Mouse (Mus musculus) induced T-regulatory cell, adult 2 months (primary cell): ENCODE data around the gene Slc9a9.
"Not testable (repeated sequence)": the region's sequence is repeated elsewhere in the genome, so short reads cannot be mapped to it uniquely, and the experiment has no call there.

Source experiments
- DNase-seq: peaks from one replicate; pipeline ENCODE4 v3.0.0-alpha.2; 2012; ENCODE audit warnings: low read depth

Slc9a9 gene

DNA sequence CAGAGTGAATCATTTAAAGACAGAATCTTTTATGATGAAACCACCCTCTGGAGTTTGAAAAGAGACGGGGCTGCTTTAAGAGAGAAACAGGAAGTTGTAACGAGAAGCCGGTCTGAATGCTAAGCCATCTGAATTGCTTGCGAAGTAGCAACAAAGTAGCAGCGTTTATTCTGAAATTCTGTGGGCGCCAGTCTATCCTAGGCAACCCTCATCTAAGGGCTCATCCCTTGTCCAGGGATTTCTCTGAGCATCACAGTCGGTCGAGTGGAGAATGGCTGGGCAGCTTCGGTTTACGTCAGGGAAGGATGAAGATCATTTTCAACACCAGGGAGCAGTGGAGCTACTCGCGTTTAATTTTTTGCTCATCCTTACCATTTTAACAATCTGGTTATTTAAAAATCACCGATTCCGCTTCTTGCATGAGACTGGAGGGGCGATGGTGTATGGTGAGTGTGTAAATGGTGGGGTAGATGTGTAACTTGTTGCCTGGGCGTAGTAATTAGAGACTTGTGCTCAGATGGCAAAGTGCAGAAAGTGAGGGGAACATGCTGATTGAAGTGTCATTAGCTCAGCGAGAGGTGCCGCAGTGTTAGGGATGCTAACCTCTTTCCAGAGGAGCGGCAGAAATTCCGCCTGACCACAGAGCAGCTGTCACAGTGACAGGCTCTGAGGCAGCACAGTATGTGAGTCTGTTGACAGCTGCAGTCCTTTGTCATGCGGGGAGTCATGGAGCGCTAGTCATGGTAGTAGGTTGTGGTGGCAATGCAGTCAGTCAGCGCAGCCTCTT lies at the start of gene Slc9a9:
Gene Slc9a9, plus strand, starts transcription at position 119 of the 787 bp plus-strand sequence.
- peak; percentile 74 for DNase-seq

DNA sequence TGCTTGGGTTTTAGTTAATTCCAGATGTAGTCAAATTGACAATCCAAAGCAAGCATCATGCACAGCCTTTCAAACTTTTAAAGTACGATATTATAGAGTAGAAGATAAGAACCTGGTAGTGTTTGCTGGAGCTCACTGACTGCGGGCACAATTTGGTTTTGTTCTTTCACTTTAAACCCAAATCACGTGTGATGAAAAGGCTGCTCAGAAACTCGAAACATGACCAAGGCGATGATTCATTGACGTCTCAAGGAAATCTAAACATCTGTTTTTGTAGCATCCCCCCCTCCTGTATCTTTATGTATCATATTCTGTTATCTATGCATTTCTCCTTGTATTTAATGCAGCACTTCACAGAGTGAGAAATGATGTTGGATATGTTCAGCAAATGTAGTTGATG lies 49.4 kb upstream of the Slc9a9 start:
- peak; percentile 79 for DNase-seq

DNA sequence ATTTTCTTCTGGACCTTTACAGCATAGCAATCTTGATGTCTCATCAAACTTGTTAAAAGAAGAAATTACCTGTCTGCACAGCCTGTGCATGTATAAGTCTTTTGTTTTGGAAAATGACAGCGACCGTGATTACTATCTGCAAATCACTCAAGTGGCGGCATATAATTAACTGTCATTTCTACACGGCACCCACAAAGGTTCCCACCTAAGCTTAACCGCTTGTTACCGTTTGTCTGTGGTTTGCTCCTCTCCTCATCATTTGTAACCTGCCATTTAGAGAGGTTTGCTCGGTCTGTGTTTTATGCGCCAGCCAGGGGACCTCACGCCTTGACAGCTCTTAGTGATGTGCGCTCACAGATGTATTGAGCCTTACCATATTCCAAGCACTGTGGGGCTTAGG lies 48.9 kb upstream of the Slc9a9 start:
- DNase-seq: peak; percentile 81

DNA sequence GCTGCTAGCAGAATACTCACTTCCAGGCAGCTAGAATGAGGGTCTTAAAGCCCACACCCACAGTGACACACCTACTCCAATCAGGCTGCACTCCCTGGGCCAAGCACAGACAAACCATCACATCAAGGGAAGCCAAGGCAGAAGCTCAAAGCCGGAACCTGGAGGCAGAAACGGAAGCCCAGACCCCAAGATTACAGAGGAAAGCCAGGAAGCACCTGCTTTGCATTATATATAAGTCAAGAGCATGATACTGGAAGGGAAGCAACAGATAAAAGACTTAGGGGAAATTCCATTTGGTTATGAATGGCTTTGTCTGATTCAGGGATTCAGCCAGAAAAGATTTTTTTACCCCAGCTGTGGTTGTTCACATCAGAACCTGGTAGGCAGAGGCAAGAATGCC lies 47.8 kb upstream of the Slc9a9 start:
- peak; percentile 39 for DNase-seq

DNA sequence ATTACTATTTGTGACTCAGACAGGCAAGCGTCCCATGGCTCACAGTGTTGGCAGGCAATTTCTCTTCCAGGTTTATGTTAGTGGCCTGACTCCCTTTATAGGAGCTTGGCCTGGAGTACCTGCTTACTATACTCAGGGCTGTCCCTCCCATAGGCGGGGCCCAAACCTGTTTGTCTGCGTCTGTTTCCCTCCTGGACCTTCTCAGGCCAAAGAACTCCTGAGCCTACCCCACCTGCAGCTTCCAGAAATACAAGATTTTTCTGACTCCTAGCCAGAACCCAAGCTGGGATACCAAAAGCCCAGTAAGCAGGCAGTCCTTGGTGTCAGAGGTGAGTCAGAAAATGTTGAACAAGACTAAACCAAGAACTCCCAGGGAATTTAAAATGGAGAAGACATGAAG lies 43.0 kb upstream of the Slc9a9 start:
- DNase-seq: no peak

DNA sequence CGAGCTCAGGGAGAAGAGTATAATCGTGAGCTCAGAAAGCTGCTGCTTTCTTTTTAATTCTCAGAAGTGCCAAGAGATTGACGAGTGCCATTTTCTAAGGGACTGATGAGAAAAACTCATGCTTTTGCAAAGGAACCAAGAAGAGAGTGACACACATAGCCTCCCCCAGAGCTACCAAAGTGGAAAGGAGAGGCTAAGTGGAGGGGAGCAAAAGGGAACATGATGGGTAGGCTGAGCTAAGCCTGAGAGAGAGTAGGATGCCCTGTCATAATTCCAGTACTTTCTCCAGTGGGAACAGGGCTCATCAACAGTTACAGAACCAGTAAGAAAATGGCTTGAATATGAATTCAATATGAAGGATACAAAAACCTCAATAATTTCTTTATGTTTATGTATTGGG lies 40.8 kb upstream of the Slc9a9 start:
- no peak for DNase-seq

DNA sequence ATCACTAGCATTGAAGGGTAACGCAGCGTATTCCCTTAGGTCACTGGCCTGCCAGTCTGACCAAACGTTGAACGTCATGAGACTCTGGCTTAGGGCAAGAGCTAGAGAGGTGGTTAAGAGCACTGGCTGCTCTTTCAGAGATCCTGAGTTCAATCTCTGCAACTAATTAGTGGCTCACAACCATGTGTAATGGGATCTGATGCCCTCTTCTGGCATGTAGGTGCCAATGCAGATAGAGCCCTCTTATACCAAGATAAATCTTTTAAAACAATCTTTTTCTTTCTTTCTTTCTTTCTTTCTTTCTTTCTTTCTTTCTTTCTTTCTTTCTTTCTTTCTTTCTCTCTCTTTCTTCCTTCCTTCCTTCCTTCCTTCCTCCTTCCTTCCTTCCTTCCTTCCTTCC lies 35.4 kb upstream of the Slc9a9 start:
- DNase-seq: not testable (repeated sequence)

DNA sequence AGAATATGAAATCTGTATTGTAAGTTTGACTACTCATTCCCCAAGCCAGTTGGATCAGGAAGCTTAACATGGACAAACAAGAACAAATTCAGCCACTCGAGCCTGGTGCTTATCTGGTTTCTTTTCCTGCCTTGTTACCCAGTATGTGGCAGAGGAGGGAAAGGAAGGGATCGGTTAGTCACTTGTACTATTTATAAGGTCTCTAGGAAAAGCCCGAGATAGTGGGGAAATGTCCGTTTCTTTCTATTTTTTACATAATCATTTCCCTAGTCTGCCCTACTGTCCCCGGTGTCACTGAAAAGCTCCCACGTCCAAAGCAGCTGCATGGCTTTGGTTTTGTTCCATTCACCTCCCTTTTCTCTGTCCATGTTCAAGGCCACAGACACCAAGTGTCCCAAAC lies 24.1 kb upstream of the Slc9a9 start:
- no peak for DNase-seq

DNA sequence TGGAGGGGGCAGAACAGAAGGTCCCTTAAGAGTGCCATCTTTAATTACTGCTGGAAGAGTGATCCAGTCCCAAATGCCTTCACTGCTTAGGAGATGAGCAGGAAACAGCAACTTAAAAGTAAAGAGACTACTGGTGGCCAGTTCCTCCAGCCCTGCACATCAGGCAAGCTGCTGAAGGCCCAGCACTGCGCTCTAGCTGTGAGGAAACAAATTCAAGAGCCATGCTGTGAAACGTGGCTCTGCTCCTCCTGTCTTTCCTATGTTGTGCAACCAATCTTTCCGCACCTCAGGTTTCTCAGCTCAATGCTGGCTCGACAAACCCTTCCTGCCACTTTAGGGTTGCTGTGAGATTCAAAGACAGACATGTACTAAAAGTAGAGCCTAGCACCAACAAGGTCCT lies 22.3 kb upstream of the Slc9a9 start:
- no peak for DNase-seq

DNA sequence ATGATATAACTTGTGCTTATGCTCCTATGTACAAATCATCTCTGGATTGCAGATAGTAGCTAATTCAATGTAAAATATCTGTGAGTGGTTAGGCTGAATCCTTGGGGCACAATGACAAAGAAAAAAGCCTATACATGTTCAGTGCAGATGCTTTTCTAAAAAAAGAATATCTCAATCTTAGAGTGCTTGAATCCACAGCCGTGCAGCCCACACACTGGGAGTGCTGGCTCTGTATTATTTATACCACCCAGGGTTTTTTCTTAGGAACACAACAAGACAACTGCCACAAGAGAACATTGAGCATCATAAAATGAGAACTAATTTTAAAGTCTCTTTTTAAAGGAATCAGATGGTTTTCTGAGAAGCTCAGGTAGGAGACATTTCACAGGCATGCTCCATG lies 19.7 kb upstream of the Slc9a9 start:
- no peak for DNase-seq

DNA sequence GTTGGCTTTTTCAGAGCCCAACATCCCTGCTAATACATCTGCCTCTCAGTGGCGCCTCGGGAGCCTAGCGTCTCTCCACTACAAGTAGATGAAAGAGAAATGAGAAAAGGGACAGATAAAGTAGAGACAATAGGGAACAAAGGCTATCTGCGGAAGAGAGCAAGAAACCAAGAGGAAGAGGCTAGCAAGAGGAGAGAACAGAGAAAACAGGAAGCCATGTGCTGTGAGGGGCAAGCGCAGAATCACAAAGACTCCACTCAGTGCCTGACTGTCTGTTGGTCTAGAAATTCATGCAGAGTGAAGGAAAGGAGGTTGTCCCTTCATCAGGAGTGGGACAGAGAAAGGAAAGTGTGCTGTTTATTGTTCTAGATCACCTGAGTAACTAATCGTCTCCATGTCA lies 16.5 kb upstream of the Slc9a9 start:
- no peak for DNase-seq

DNA sequence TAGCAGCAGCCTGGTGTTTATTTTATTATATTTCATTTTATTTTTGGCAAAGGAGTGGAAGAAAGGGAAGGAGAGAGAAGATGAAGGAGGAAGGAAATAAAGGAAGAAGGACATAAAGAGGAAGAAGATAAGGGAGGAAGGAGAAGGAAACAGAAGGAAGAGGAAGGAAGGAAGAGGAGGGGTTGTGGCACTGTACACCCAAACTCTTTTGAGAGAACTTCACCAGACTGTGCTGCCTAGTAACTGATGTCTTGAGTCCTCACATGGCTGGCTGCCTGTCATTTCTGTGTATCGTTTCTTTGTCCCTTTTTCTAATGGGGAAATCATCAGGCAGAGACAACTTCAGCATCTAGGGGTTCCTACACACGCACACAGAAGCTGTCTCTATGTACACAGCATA lies 15.9 kb upstream of the Slc9a9 start:
- DNase-seq: no peak

DNA sequence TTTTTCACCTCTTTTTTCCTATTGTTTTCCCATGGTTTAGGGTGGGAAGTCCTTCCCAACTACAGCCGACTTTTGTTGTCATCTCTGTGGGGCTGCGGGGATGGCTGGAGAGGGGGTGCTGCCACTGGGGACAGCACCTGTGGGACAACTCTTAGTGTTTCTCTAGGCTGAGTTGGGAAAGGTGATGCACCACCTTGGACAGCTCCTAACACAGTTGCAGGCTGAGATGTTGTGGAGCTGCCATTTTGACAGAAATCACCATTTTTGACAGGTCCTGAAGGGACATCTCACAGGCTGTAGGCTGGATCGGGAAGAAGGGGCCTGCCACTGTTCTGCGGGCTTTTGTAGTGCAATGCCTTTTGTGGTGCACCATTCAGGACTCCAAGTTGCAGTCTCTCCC lies 13.4 kb upstream of the Slc9a9 start:
- no peak for DNase-seq

DNA sequence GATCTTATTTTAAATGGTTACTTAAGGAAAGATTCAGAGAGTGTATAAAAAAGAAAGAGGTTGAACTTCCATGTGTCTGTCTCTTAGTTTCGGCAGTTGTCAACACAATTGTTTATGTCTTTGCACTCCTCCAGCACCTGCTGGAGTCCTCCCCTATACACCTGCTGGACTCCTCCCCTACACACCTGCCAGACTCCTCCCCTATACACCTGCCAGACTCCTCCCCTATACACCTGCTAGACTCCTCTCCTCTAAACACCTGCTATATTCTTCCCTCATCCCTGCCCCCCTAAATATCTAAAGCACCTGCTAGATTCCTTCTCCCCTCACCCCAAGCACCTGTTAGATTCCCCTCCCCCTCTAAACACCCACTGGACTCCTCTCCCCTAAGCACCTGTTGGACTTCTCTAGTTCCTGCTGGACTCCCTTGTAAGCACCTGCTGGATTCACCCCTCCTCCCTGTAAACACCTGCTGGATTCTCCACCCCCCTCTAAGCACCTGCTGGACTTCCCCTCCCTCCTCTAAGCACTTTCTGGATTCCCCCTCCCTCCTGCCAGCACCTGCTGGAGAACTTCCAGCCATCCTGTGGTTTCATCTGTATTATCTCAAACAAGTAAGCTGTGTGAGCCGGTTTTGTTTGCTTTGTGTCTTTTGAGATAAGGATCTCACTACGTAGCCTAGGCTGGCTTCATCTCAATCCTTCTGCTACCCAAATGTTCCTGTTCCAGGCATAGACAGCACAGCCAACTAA lies 10.1 kb upstream of the Slc9a9 start:
- DNase-seq: peak; percentile 10

DNA sequence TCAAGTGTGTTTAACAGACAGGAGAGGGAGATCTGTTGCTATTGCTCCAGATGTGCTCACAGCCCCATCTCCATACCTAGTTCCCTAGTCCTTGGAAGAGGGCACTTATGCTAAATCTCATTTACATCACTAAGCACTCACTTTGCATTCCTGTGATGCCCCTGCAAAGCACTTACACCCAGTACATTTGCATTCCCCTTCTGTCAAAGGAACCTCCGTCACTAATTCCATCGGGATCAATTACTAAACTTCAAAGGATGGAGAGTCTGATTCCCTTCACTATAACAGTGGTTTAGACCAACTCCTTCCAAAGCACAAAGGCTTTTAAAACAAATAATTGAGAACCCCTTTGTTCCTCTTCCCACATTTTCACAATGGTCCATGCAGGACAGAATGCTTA lies 7.9 kb upstream of the Slc9a9 start:
- DNase-seq: no peak

DNA sequence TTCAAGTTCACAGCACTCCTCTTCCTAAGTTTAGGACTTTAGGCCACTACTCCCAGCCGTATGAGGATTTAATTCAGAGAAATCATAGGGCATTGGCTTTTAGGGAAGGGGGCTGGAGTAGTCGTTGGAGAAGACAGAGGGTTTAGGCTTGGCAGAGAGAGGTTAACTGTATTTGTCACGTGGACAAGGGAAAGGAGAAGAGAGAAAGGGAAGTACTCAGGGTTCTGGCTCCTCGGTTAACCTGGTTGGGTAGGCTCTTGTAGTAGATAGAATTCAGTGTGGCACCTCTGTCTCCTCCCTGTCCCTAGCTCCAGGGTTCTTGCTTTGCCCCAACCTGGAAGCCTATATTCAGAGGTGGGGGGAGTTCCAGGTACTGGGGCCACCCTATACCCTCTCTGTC lies 4.5 kb upstream of the Slc9a9 start:
- no peak for DNase-seq

DNA sequence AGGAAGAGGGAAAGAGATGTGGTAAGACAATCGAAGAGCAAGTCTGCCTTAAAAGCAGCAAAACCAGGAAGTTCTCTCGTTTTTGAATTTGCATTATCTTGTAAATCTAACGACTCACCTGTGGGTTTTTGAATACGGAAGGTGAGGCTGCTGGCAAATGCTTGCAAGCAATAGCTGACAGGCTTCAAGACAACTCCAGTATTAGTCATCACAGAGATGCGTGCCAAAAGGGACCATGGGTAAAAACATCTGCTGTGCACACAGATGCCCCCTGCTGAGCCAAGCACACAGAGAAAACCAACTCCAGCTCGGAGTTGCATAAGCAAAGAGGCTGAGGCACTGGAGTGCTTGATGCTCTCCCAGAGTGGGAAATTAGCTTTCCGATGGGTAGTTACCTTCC lies 1.1 kb upstream of the Slc9a9 start:
- DNase-seq: peak; percentile 87

DNA sequence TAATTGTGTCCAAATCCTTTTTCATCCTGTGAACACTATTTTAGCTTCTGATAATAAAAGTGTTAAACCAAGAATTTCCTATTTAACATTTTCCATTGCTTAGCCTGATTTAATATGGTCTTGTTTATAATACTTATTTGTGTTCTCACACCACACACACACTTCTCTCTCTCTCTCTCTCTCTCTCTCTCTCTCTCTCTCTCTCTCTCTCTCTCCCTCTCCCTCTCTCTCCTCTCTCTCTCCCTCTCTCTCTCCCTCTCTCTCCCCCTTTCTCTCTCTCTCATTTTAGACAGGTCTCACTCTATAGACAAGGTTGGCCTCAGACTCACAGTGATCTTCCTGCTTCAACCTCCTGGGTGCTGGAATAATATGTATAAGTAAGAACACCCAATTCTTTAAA lies 995 bp downstream of the Slc9a9 start:
- DNase-seq: peak; percentile 18

DNA sequence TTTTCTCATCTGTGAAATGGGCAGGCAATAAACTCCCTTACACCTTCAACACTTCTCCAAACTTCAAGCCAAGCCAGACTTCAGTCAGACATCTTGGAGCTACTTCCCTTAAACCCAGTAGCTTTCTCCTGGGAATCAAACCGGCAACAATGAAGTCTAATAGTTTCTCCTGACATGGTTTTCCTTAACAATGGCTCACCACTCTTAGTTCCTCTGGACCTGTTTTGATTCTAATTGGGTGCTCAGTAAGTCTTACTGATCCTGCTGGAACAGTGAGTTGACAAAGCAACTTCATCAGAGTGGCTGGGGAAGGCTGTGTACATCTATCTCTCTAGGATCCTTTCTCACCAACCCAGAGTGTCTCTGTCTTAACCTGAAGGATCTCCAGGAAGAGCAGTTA lies 5.0 kb downstream of the Slc9a9 start:
- no peak for DNase-seq

DNA sequence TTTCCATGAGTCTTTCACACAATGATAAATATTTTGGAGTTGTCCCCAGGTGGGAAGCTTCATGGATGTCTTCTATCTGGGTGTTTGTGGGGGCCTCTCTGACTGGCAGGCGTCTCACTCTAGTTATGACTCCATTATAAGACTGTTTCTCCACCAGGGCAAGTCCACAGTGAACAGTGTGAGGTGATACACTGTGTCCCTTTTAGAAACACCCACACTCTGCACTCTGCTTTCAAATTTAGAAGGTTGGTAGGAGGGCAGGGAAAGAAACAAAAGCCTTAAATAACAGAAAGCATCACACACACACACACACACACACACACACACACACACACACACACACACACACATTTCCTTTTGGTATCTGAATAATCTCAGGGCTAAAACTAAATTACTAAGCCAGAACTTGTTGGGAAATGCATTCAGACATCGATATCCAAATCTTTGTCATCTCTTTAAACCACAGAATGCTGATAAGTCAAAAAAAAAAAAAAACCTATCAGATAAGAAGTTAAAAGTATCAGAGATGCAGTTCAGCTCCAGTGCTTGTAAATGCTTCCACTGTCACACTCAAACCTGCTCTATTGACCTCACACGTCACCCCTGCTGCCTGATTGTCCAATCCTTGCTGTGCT lies 8.4 kb downstream of the Slc9a9 start:
- DNase-seq: peak; percentile 51

DNA sequence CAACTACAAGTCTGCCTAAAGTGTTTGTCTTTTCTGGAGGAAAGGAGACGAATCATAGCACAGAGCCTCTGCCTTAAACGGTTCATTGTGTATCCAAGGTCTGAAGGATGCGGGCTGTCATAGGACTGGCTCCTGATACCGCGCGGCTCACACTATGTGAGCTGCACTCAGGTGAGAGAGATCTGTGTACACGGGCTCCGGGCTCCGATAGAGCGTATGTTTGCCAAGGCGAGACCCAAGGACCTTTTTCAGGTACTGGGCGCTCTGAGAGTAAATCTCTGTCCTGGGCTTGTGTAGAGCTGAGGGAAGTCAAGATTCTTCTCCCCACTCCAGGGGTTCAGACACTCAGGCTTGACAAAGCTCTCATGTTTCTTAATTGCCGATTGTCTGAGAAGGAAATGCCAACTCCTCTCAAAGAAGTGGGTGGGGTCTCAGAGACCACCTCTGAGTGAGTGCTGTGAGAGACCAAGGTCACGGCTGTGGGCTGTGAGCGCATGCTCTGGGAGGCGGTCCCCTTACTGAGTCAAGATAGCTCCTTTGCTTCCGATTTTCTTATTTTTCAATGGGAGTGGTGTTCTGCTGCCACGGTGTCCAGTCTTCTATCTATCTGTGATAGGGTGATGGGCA lies 10.9 kb downstream of the Slc9a9 start:
- no peak for DNase-seq

DNA sequence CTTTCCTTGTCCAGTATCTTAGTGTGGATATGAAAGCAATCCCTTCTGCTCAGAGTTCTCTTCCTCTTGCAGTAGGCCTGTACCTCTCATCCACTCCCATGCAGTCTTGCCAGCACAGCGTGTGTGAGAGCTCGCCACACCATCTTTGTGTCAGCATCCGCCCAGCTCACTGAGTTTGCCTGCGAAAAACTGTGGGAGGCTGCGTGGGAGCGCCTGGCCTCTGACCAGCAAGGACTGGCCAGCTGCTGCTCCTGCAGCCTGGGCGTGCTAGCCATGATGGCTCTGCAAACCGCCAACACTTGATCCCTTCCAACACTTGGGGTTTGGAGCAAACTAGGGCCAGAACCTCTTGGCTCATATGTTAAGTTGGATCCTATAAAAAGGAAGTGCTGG lies 11.4 kb downstream of the Slc9a9 start:
- no peak for DNase-seq

DNA sequence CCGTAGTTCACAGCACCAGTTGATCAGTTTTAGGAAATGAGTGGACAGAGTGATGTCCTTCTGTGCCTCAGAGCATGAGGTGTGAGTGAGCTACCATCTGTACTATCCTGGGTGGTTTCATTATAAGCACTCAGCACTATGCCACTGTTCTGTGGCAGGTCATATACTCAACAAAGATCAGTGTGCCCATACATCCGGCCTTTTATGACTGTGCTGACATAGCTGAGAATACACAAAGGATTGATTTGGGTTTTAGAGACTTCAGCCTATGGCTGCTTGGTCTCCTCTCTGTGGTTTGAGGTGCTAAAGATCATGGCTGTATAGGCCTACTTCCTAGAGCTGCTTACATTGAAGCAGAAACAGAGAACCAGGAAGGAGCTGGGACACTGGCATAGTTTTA lies 12.6 kb downstream of the Slc9a9 start:
- peak; percentile 55 for DNase-seq
